Mouse (Mus musculus) layer of hippocampus, postnatal 14 days (tissue): Measurements from ENCODE around the gene Gm13089. TPM values are rescaled to one million over a fixed set of nuclear protein-coding genes. Genes with fewer than 3 reads are reported as not detected.
"Not testable (repeated sequence)": the region's sequence is repeated elsewhere in the genome, so short reads cannot be mapped to it uniquely, and the experiment has no call there.

ENCODE experiments used
- DNase-seq, 2 experiments: peaks; one replicate each; pipeline ENCODE4 v3.0.0; 2021 to 2022; ENCODE audit warnings: low spot score in 2 of 2, mixed read lengths in 1 of 2
- long read RNA-seq, 2 experiments: library from polyadenylated mRNA; stranded (forward); transcript quantifications; one replicate each; pipeline ENCODE4 v2.0.0; 2021
- total RNA-seq, 2 experiments: library from RNA; stranded (reverse); gene quantifications; 2 replicates each; pipeline ENCODE4 v1.2.3; 2021

Gene Gm13089
- not detected for total RNA-seq
- long read RNA-seq, experiment 1, result 0 reads
- long read RNA-seq, experiment 2, result 0 reads

DNA sequence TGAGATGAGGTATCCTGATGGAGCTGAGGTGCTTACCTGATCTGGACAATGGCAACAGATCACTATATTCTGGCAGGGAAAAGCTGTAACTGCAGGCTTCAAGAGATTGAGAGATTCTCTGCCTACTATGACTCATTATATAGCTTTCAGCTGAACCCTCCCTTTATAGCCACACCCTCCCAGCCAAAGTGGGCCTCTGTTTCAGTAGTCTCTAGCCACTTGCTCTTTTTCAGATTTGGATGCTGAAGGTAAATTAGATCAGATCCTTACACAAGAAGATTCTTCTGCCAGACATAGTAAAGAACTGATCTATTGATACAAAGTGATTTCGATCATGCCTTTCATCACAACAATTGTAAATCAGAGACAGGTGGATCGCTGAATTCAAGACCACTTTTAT is at the start of gene Gm13089:
Gene Gm13089 (minus strand): TSS at position 101 of the 400 bp plus-strand sequence.
- DNase-seq, result no peak

DNA sequence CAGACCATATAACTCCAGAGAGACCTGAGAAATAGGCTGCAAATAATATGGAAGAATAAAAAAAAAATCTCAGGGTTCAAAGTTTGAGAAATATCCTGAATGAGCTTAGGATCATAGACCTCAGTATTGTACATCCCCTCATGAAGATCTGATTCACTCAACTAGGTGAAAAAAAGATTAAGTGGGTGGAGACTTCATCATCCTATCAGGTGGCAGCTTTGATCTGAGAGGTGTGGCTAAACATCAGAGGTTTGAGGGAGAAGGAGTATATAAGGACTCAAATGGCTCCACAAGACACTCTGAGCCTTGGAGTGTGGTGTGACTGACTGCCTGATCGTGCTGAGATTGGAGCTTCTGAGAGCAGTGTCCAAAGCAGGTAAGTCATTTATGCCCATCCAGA is 16.6 kb upstream of the Gm13089 start, which contains the start of gene Gm13078:
Gene Gm13078 (plus strand): TSS at position 301 of the 400 bp plus-strand sequence.
- DNase-seq, result no peak

DNA sequence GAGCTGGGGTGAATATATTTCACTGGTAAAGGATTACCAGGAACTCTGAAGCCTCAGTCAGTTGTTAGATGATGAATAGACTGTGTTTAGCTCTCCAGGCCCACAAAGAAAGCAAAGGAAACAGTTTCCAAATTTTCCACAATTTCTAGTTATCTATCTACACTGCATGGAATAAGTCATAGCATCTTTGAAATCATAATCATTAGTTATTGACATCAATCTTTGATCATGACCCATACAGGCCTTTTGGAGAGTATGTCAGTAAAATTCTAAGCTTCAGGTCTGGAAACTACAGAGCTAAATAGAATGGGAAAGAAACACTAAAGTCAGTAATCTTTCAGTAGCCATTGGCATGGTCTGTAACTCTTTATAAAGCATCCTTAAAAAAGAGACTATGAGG is 45.4 kb downstream of the Gm13089 start, which contains the start of gene Gm13088:
Gene Gm13088 (minus strand): TSS at position 101 of the 400 bp plus-strand sequence.
- DNase-seq, result not testable (repeated sequence)

Other genes starting within 250 kb of the Gm13089 start
- gene Gm13043, start 191.4 kb downstream of the Gm13089 start, total RNA-seq, result not detected
- not detected for gene Gm13040, start 166.8 kb downstream of the Gm13089 start, total RNA-seq
- gene BC080695, start 151.0 kb downstream of the Gm13089 start, total RNA-seq, result not detected
- not detected for gene Gm13057, start 151.0 kb downstream of the Gm13089 start, total RNA-seq
- gene Gm13083, start 87.7 kb downstream of the Gm13089 start, total RNA-seq, result not detected
- not detected for gene Gm13088, start 45.5 kb downstream of the Gm13089 start, total RNA-seq
- gene Gm13078, start 16.7 kb upstream of the Gm13089 start, total RNA-seq, result not detected
- gene Gm13023, start 86.6 kb upstream of the Gm13089 start, total RNA-seq, result not detected
- gene Gm13084, start 113.4 kb upstream of the Gm13089 start, total RNA-seq, result not detected
- not detected for gene Gm13103, start 143.8 kb upstream of the Gm13089 start, total RNA-seq
- gene Pramef6, start 197.7 kb upstream of the Gm13089 start, total RNA-seq, result not detected
- gene Pramef25, start 248.3 kb upstream of the Gm13089 start, total RNA-seq, result not detected